Mouse (Mus musculus) ovary, adult 18-20 months (tissue): ENCODE measurements around the gene Nme2.

ENCODE experiments used
- DNase-seq: peaks from one replicate; pipeline ENCODE4 v3.0.0; 2022; ENCODE audit warnings: low spot score, mixed read lengths

Gene Nme2

DNA sequence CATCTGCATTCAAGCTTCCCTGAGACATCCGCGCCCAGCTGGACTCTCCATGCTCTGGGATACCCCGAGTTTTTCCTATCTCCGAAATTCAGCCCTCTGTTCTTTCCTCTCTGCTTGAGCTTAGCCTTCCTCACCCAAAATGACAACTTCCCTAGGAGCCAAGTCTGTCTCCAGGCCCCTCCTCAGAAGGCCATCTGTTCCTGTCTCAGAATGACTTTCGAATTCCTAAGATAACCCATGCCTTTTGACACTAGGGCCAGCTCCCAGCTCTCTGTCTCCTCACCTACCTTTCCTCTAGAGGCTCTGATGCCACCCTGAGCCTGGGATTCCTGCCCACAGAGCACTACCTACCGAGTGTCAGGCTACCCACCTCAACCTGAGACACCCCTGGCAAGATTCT lies at the start of gene Nme2:
TSS of gene Nme2 (minus strand) at position 101 of the 400 bp plus-strand sequence.
- no peak for DNase-seq

GRCm38 (mm10) chr11:94003346-94003745 lies 47.3 kb upstream of the Nme2 start:
- DNase-seq = no peak

DNA sequence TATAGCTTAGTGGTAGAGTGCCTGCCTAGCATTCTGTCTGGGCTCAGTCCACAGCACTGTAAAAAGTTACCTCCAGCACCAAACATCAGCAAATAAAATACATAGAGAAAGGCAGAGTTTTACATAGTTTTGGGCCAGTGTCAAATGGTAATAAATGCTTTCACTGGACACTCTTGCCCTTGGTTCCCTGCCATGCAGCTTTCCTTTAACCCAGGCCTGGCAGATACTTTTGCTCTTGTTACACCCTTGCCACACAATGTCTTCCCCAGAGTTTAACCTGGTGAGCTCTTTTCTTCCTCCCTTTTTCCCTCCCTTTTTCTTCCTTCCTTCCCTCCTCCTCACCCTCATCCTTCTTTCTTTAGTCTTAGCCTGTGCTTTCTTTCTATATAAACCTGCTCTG lies 43.2 kb upstream of the Nme2 start:
- DNase-seq = no peak

- DNase-seq = no peak
Measured at GRCm38 (mm10) chr11:93997141-93997775, 41.2 kb upstream of the Nme2 start.

GRCm38 (mm10) chr11:93996306-93997140 lies 40.5 kb upstream of the Nme2 start:
- DNase-seq = peak; percentile 36

GRCm38 (mm10) chr11:93995720-93996305 lies 39.8 kb upstream of the Nme2 start, which contains the start of gene Spag9:
TSS of gene Spag9 (plus strand) at chr11:93996091.
- peak; percentile 91 for DNase-seq

GRCm38 (mm10) chr11:93995111-93995719 lies 39.2 kb upstream of the Nme2 start:
- DNase-seq = peak; percentile 87

- no peak for DNase-seq
Measured at GRCm38 (mm10) chr11:93994531-93994930, 38.5 kb upstream of the Nme2 start.

DNA sequence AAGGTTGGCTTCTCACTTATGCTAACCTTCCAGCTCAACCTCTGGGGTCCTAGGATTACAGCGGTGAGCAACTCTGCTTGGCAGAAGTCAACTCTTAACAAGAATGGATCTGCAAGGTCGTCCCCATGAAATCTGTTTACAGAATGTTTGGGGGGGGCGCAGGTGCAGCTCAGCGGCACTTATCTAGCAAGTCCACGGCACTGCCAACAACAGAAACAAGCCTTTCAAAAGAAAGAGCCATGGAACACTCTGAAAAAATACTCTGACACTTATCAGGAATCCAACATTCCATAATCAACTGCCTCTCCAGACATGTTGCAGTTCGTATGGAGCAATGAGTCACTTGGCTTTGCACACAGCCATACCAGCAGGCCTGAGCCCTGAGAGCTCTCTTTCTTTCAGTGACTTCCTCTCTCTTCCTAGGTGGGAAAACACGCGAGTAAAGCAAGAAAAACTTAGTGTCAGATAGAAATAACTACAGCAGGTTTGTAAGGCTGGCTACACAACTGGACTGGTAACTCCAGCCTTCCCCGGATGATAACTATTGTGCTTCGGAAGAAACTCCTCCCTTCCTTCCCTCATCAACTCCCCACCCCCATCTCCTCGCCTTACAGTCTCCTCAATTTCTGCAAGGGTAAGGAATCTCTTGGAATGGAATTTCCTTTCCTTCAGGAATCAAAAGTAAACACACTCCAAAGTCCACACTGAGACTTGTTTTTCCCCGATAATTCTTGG lies 32.4 kb upstream of the Nme2 start:
- no peak for DNase-seq

DNA sequence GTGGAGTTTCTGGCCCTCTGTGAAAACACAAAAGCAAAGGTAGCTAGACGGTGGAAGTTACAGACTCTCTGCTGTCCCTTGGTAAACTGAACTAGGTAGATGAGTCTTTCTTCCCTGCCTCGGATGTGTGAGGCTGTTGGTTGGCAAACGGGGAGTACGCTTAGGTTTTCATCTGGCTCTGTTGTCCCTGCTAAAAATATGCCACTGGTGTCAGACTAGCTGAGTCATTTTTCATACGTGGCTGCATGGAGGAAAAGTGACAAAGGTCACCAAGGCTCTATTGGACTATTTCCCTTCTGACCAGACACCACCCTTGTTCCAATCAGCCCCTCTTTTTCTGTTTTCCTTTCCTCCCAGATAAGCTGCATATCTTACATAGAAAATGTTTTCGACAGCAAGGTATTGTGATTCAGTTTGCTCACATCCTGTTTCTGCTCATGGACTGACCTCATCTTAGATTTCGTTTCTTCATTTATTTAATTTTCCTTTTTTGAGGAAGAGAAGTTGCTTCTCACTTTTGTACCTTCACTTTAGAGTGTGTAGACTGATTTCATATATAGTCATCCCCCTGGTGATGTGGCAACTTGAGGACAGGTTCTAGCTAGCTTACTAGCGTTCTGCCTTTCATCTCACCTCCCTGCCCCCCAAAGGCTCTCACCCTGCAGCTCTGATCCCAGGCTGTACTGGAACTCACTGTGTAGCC lies 31.7 kb upstream of the Nme2 start:
- no peak for DNase-seq

- DNase-seq = no peak
Measured at GRCm38 (mm10) chr11:93987026-93987425, 31.0 kb upstream of the Nme2 start.

DNA sequence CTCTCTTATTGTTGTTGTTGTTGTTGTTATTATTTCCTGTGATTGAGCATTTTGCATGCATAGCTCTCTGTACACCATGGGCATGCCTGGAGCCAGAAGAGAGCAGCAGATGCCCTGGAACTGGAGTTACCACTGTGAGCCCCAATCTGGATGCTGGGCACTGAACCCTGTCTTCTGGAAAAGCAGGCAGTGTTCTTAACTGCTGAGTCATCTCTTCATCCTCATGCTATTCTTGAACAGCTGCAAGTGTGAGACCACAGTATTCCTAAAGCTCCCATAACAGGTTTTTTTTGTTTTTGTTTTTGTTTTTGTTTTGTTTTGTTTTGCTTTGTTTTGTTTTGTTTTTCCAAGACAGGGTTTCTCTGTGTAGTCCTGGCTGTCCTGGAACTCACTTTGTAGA lies 30.2 kb upstream of the Nme2 start:
- DNase-seq = no peak

GRCm38 (mm10) chr11:93985265-93985664 lies 29.2 kb upstream of the Nme2 start:
- DNase-seq = no peak

DNA sequence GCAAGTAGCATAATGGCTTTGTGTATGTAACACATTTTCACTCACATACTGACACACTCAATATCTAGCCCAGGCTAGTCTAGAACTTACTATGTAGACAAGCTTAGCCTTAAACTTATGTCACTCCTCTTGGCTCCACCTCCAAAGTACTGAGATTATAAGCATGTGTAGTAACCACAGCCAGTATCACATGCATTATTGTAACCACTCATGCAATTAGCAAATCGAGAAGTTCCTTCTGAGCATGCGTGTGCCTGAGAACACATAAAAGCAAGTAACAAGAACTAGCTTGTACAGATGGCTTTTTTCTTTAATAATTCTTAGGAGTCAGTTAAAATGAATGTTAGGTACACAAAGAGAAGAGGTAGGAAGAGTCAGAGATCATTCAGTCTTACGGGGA lies 28.6 kb upstream of the Nme2 start:
- no peak for DNase-seq

- DNase-seq = no peak
Measured at GRCm38 (mm10) chr11:93979502-93980049, 23.5 kb upstream of the Nme2 start.

- no peak for DNase-seq
Measured at GRCm38 (mm10) chr11:93972951-93973350, 16.9 kb upstream of the Nme2 start.

- DNase-seq = no peak
Measured at GRCm38 (mm10) chr11:93969799-93970198, 13.7 kb upstream of the Nme2 start.

- DNase-seq = no peak
Measured at GRCm38 (mm10) chr11:93969171-93969570, 13.1 kb upstream of the Nme2 start.

GRCm38 (mm10) chr11:93968848-93969128 lies 12.7 kb upstream of the Nme2 start:
- no peak for DNase-seq

DNA sequence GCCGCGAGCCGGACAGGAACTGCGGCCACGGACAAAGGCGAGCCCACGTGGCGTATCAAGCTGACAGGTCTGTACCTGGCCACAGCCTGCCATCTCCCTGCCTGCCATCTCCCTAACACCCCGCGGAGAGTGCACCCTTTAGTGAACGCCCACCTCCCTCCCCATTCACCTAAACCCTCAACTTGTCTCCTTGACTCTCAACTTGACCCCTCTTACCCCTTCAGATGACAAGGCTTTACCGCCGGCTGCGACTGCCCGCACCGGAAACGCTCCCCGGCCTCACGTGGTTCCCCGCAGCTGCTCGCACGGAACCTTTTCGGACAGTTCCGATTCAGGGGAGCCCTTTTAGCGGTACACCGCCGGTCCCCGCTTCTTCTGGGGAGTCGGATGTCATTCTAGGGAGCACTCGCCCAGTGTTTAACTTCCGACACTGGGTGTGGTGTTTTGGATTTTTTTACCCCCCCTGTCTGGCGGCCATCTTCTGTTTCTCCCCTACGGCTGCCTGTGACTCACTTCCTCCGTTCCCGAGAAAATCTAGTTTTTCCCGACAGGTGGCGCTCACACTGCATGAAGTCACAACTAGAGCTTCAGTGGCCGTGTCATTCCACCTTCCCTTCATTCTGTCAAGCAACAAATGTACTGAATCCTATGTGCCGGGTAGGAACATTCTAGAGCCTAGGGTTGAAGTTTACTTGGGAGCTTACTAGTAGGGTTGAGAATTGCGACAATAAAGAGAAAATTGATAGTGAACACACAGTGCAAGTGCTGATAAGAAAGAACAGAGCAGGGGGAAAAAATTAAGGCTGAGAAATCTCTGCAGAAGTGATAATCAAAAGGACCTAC lies 12.2 kb upstream of the Nme2 start, which contains the start of the genes Gm20390 and Nme1:
TSS of gene Gm20390 (minus strand) at position 289 of the 843 bp plus-strand sequence.
TSS of gene Nme1 (minus strand) at position 517 of the 843 bp plus-strand sequence.
- DNase-seq = peak; percentile 92
